Mouse (Mus musculus) limb, embryonic 12.5 days (tissue): ENCODE measurements around the gene Fads2. TPM values are rescaled to one million over a fixed set of nuclear protein-coding genes. Genes with fewer than 3 reads are reported as not detected.

Source experiments
- ATAC-seq: fragments of 200-750 bp; cut with Nextera tagmentation; 2 replicates; pipeline ENCODE4 v1.8.0; 2017; ENCODE audit warnings: low read depth, moderate TSS enrichment; ENCODE audit not compliant: insufficient number of reproducible peaks, insufficient read depth, low FRiP score, low TSS enrichment
- H3K27ac ChIP-seq: fragments of 300-500 bp; sonication (generic); 2 replicates; pipeline ENCODE4 v1.5.1; 2016; ENCODE audit warnings: mild to moderate bottlenecking, moderate library complexity
- H3K27me3 ChIP-seq: fragments of 300-500 bp; sonication (generic); 2 replicates; pipeline ENCODE4 v1.6.1; 2016; ENCODE audit warnings: mild to moderate bottlenecking, moderate library complexity
- H3K36me3 ChIP-seq: fragments of 300-500 bp; sonication (generic); 2 replicates; pipeline ENCODE4 v1.6.1; 2016; ENCODE audit warnings: mild to moderate bottlenecking, moderate library complexity
- H3K4me1 ChIP-seq: fragments of 300-500 bp; sonication (generic); replicated peaks from 2 replicates; pipeline ENCODE4 v1.6.1; 2016
- H3K4me2 ChIP-seq: fragments of 300-500 bp; sonication (generic); 2 replicates; pipeline ENCODE4 v1.6.1; 2016; ENCODE audit warnings: mild to moderate bottlenecking, moderate library complexity
- H3K4me3 ChIP-seq: fragments of 300-500 bp; sonication (generic); replicated peaks from 2 replicates; pipeline ENCODE4 v1.5.1; 2016; ENCODE audit warnings: mild to moderate bottlenecking
- H3K9ac ChIP-seq: fragments of 300-500 bp; sonication (generic); replicated peaks from 2 replicates; pipeline ENCODE4 v1.6.1; 2016; ENCODE audit warnings: mild to moderate bottlenecking, moderate library complexity
- H3K9me3 ChIP-seq: fragments of 300-500 bp; sonication (generic); 2 replicates; pipeline ENCODE4 v1.6.1; 2016; ENCODE audit warnings: mild to moderate bottlenecking, moderate library complexity
- WGBS: fragments of 180-500 bp; shearing (Covaris S2); methylation state at CpG from one replicate; pipeline ENCODE4 v1.1.7; 2016; 5-methylcytosine and 5-hydroxymethylcytosine counted together
- polyA plus RNA-seq: library from polyadenylated mRNA; unstranded; fragments of >200 nt; fragmentation: Nextera tagmentation; extraction: Ambion mirVana; gene quantifications from 2 replicates; pipeline ENCODE4 v1.2.1, GENCODE M21; 2016

The Fads2 gene
- polyA plus RNA-seq, 1 experiment from 2014 or later: 117 TPM

GRCm38 (mm10) chr19:10040866-10041387, 60.6 kb downstream of the Fads2 start:
- Histone ChIP-seq H3K4me2 (peak overlapping the region; percentile 98), H3K4me1 (peaks cover 25% of the 10 kb centered on the region), H3K36me3 (peaks cover 2% of the 10 kb centered on the region; the same call in 1 of the 2 replicates), H3K9ac (peak overlapping the region; percentile 72), H3K9me3 (no peaks in the 10 kb centered on the region), H3K27ac (0 out of 2 replicates have a peak overlapping the region, but pooled peaks have one; percentile 31), H3K4me3 (peak overlapping the region; percentile 67), H3K27me3 (peaks cover 9% of the 10 kb centered on the region; the same call in 1 of the 2 replicates)
- 4% methylated on average over 19 of the region's 20 CpGs for WGBS
- 0 out of 2 replicates have a peak, but pooled peaks have one; percentile 2 for ATAC-seq

GRCm38 (mm10) chr19:10039615-10040014, 61.9 kb downstream of the Fads2 start:
- WGBS: 84% methylated on average over 2 of the region's 2 CpGs
- Histone ChIP-seq H3K27me3 (peaks cover 9% of the 10 kb centered on the region; the same call in 1 of the 2 replicates), H3K27ac (no peak overlapping the region)

GRCm38 (mm10) chr19:10038910-10039309, 62.6 kb downstream of the Fads2 start:
- Histone ChIP-seq H3K4me3 (no peak overlapping the region), H3K4me1 (peaks cover 29% of the 10 kb centered on the region), H3K36me3 (peaks cover 18% of the 10 kb centered on the region; the same call in 1 of the 2 replicates), H3K4me2 (no peak overlapping the region), H3K27me3 (peaks cover 9% of the 10 kb centered on the region; the same call in 1 of the 2 replicates), H3K9ac (no peak overlapping the region), H3K9me3 (no peaks in the 10 kb centered on the region), H3K27ac (peak overlapping the region; percentile 1; the same call in 1 of the 2 replicates)
- no peak for ATAC-seq
- WGBS: 16% methylated on average over 3 of the region's 3 CpGs

More at GRCm38 (mm10) chr19:10039615-10040014, 61.9 kb downstream of the Fads2 start:
- no peak overlapping the region for H3K9ac ChIP-seq
- ATAC-seq: no peak
- H3K36me3 ChIP-seq: peaks cover 12% of the 10 kb centered on the region; the same call in 1 of the 2 replicates
- no peak overlapping the region for H3K4me2 ChIP-seq
- H3K4me3 ChIP-seq: no peak overlapping the region
- H3K9me3 ChIP-seq: no peaks in the 10 kb centered on the region
- H3K4me1 ChIP-seq: peaks cover 29% of the 10 kb centered on the region

- 84% methylated on average over 3 of the region's 3 CpGs for WGBS
- Histone ChIP-seq H3K27me3 (peaks cover 9% of the 10 kb centered on the region; the same call in 1 of the 2 replicates), H3K4me1 (peaks cover 29% of the 10 kb centered on the region), H3K27ac (peak overlapping the region; percentile 1; the same call in 1 of the 2 replicates), H3K36me3 (peaks cover 18% of the 10 kb centered on the region; the same call in 1 of the 2 replicates), H3K9ac (no peak overlapping the region), H3K4me3 (no peak overlapping the region), H3K9me3 (no peaks in the 10 kb centered on the region), H3K4me2 (no peak overlapping the region)
- ATAC-seq: no peak
These were observed 63.2 kb downstream of the Fads2 start for GRCm38 (mm10) chr19:10038364-10038763.

GRCm38 (mm10) chr19:10037534-10037933, 64.0 kb downstream of the Fads2 start:
- ATAC-seq: no peak

GRCm38 (mm10) chr19:10034785-10035447, 66.6 kb downstream of the Fads2 start:
- no peaks in the 10 kb centered on the region for H3K9me3 ChIP-seq

More at GRCm38 (mm10) chr19:10037534-10037933, 64.0 kb downstream of the Fads2 start:
- Histone ChIP-seq H3K4me1 (peaks cover 28% of the 10 kb centered on the region), H3K36me3 (peaks cover 21% of the 10 kb centered on the region), H3K9me3 (no peaks in the 10 kb centered on the region), H3K4me3 (no peak overlapping the region), H3K27ac (no peak overlapping the region), H3K27me3 (peaks cover 4% of the 10 kb centered on the region; the same call in 1 of the 2 replicates), H3K9ac (no peak overlapping the region), H3K4me2 (no peak overlapping the region)
- 76% methylated on average over 2 of the region's 2 CpGs for WGBS

GRCm38 (mm10) chr19:10034356-10034755, 67.2 kb downstream of the Fads2 start:
- no peak overlapping the region for H3K4me2 ChIP-seq
- H3K4me1 ChIP-seq: peaks cover 11% of the 10 kb centered on the region
- H3K36me3 ChIP-seq: peaks cover 39% of the 10 kb centered on the region
- 90% methylated on average over 5 of the region's 5 CpGs for WGBS
- H3K9ac ChIP-seq: no peak overlapping the region
- no peak overlapping the region for H3K4me3 ChIP-seq
- no peak for ATAC-seq
- H3K27ac ChIP-seq: no peak overlapping the region
- no peaks in the 10 kb centered on the region for H3K27me3 ChIP-seq
- H3K9me3 ChIP-seq: no peaks in the 10 kb centered on the region

More at GRCm38 (mm10) chr19:10034785-10035447, 66.6 kb downstream of the Fads2 start:
- Histone ChIP-seq H3K27me3 (no peaks in the 10 kb centered on the region), H3K4me1 (peaks cover 12% of the 10 kb centered on the region), H3K27ac (no peak overlapping the region), H3K36me3 (peaks cover 33% of the 10 kb centered on the region), H3K9ac (0 out of 2 replicates have a peak overlapping the region, but pooled peaks have one; percentile 27), H3K4me2 (no peak overlapping the region), H3K4me3 (no peak overlapping the region)
- 58% methylated on average over 8 of the region's 8 CpGs for WGBS
- 0 out of 2 replicates have a peak, but pooled peaks have one; percentile 43 for ATAC-seq

GRCm38 (mm10) chr19:10033211-10033973, 68.2 kb downstream of the Fads2 start:
- Histone ChIP-seq H3K27me3 (no peaks in the 10 kb centered on the region), H3K36me3 (peaks cover 48% of the 10 kb centered on the region), H3K9me3 (no peaks in the 10 kb centered on the region), H3K4me3 (no peak overlapping the region), H3K4me1 (peaks cover 5% of the 10 kb centered on the region), H3K9ac (no peak overlapping the region), H3K4me2 (no peak overlapping the region), H3K27ac (no peak overlapping the region)
- ATAC-seq: peak; percentile 50; the same call in 1 of the 2 replicates
- WGBS: 39% methylated on average over 8 of the region's 8 CpGs

GRCm38 (mm10) chr19:10029746-10030145, 71.8 kb downstream of the Fads2 start:
- no peak overlapping the region for H3K4me3 ChIP-seq
- H3K36me3 ChIP-seq: peaks cover 56% of the 10 kb centered on the region
- no peaks in the 10 kb centered on the region; the same call in 1 of the 2 replicates for H3K27me3 ChIP-seq
- H3K4me2 ChIP-seq: no peak overlapping the region
- H3K9me3 ChIP-seq: no peaks in the 10 kb centered on the region
- no peak overlapping the region for H3K9ac ChIP-seq
- no peak overlapping the region for H3K27ac ChIP-seq
- H3K4me1 ChIP-seq: peaks cover 12% of the 10 kb centered on the region
- WGBS: 92% methylated on average over 2 of the region's 2 CpGs
- ATAC-seq: no peak

- Histone ChIP-seq H3K9me3 (no peaks in the 10 kb centered on the region), H3K9ac (no peak overlapping the region), H3K4me2 (no peak overlapping the region), H3K27ac (peak overlapping the region; percentile 73), H3K4me3 (no peak overlapping the region), H3K4me1 (peaks cover 30% of the 10 kb centered on the region), H3K27me3 (no peaks in the 10 kb centered on the region; the same call in 1 of the 2 replicates), H3K36me3 (peaks cover 39% of the 10 kb centered on the region)
- 25% methylated on average over 8 of the region's 8 CpGs for WGBS
- ATAC-seq: no peak
These were observed 76.2 kb downstream of the Fads2 start for GRCm38 (mm10) chr19:10025169-10025875.
